Mouse (Mus musculus): Measurements from ENCODE around the gene Myo5c. TPM values are rescaled to one million over a fixed set of nuclear protein-coding genes. Genes with fewer than 3 reads are reported as not detected.

Myo5c gene
- polyA plus RNA-seq, 1 experiment from 2014 or later, result 27.8 TPM

DNA sequence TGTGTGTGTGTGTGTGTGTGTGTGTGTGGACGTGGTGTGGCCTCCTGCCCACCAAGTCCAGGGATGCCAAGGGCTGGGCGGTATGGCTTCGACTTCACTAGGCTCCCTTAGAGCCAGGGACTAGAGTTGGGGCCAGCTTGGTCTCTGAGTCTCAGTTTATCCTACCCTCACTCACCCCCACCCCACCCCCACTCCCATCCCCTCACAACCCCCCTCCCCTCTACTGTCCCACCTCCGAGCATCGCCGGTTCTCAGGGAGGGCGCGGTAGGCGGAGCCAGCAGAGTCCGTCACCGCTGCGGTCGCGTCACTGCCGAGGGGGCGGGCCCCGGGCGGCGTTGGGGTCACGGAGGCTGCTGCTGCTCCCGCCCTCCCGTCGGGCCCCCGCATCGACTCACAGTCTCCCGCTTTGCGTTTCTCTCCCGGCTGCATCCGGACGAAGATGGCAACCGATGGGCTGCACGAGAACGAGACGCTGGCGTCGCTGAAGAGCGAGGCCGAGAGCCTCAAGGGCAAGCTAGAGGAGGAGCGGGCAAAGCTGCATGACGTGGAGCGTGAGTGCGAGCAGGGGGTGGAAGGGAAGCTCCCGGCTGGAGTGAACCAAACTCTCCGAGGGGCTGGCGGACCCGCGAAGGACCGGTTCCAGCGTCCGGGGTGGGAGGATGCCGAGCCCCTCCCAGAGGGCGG lies 82.2 kb downstream of the Myo5c start:
- peak overlapping the region; percentile 33 for H3K9ac ChIP-seq
- H3K4me2 ChIP-seq, result peak overlapping the region; percentile 87
- peak; percentile 84 for ATAC-seq (ENCODE audit: borderline replicate concordance, extremely low read depth, low FRiP score, low TSS enrichment)
- peak overlapping the region; percentile 66 for H3K4me3 ChIP-seq
- whole genome bisulfite sequencing, result under 1% methylated on average over 52 of the region's 52 CpGs
- H3K27ac ChIP-seq, result peak overlapping the region; percentile 54
- peaks cover 9% of the 10 kb centered on the region for H3K4me1 ChIP-seq
- no peaks in the 10 kb centered on the region for H3K36me3 ChIP-seq
- H3K9me3 ChIP-seq, result no peaks in the 10 kb centered on the region
- no peaks in the 10 kb centered on the region for H3K27me3 ChIP-seq

- Histone ChIP-seq H3K4me1 (peaks cover 9% of the 10 kb centered on the region), H3K36me3 (no peaks in the 10 kb centered on the region), H3K27me3 (no peaks in the 10 kb centered on the region), H3K9me3 (no peaks in the 10 kb centered on the region), H3K27ac (peak overlapping the region; percentile 54), H3K4me3 (peak overlapping the region; percentile 66), H3K9ac (peak overlapping the region; percentile 33), H3K4me2 (peak overlapping the region; percentile 87)
- no peak for ATAC-seq (ENCODE audit: borderline replicate concordance, extremely low read depth, low FRiP score, low TSS enrichment)
- WGBS, result 5% methylated on average over 22 of the region's 22 CpGs
These were observed 82.8 kb downstream of the Myo5c start for GRCm38 (mm10) chr9:75314517-75315105.

DNA sequence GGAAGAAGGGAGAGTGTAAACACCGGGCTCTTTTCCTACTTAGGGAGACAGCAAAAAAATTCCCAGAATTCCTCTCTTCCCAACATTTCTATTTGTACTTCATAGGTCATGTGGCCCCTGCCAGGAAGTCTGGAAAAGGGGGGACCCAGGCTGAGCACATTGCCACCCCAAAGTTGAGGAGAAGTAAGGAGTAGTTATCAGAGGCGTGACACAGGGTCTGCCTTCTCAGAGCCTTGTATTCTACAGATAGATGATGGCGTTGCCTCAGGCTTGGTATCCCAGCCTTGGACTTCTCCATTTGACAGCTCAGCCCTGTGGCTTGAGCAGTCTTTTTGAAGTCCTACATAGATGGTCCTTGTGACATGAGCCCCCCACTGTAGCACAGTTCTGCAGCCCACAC lies 83.4 kb downstream of the Myo5c start:
- Histone ChIP-seq H3K4me2 (peak overlapping the region; percentile 87; the same call in 1 of the 2 replicates), H3K4me1 (peaks cover 9% of the 10 kb centered on the region), H3K9me3 (no peaks in the 10 kb centered on the region), H3K9ac (no peak overlapping the region), H3K27me3 (no peaks in the 10 kb centered on the region), H3K36me3 (no peaks in the 10 kb centered on the region), H3K27ac (no peak overlapping the region), H3K4me3 (no peak overlapping the region)
- 58% methylated on average over 3 of the region's 3 CpGs for WGBS
- no peak for ATAC-seq (ENCODE audit: borderline replicate concordance, extremely low read depth, low FRiP score, low TSS enrichment)

DNA sequence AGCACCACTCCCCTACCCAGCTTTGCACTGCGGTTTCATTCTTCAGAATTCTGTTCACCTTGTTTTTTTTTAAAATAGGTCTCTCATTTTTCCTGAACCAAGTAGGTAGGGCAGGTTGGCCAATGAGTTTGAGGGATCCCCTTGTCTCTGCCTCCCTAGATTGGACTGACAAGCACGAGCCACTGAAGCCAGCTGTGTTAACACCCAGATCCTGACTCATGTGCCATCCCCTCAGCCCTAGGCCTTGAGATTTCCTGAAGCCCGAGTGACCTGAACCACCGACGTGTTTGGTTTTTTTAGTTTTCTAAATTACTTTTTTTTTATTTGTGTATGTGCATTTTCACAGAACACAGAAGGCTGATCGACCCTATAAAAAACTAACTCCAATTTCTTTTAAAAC lies 85.0 kb downstream of the Myo5c start:
- no peak for ATAC-seq (ENCODE audit: borderline replicate concordance, extremely low read depth, low FRiP score, low TSS enrichment)

DNA sequence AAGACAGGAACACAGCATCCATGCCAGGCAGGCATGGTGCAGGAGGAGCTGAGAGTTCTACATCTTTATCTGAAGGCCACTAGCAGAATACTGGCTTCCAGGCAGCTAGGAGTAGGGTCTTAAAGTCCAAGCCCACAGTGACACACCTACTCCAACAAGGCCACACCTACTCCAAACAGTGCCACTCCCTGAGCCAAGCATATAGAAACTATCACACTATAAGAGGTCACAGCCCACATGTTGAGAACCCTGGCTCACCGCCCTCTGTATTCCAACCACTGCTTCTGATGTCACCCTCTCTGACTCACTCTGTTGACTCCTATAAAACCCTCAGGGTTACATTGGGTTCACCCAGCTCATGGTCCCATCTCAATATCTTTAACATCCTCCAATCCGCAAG lies 86.4 kb downstream of the Myo5c start:
- no peak overlapping the region for H3K27ac ChIP-seq
- H3K9ac ChIP-seq, result no peak overlapping the region
- no peak for ATAC-seq (ENCODE audit: borderline replicate concordance, extremely low read depth, low FRiP score, low TSS enrichment)
- H3K9me3 ChIP-seq, result no peaks in the 10 kb centered on the region
- no peak overlapping the region for H3K4me3 ChIP-seq
- peaks cover 9% of the 10 kb centered on the region for H3K4me1 ChIP-seq
- H3K27me3 ChIP-seq, result no peaks in the 10 kb centered on the region
- no peaks in the 10 kb centered on the region for H3K36me3 ChIP-seq
- WGBS, result 93% methylated on average over 2 of the region's 2 CpGs
- no peak overlapping the region for H3K4me2 ChIP-seq

More for the DNA sequence above, 85.0 kb downstream of the Myo5c start:
- H3K4me2 ChIP-seq, result no peak overlapping the region
- H3K4me1 ChIP-seq, result peaks cover 9% of the 10 kb centered on the region
- H3K36me3 ChIP-seq, result no peaks in the 10 kb centered on the region
- H3K27ac ChIP-seq, result no peak overlapping the region
- no peak overlapping the region for H3K9ac ChIP-seq
- 76% methylated on average over 6 of the region's 6 CpGs for WGBS
- no peaks in the 10 kb centered on the region for H3K27me3 ChIP-seq
- no peaks in the 10 kb centered on the region for H3K9me3 ChIP-seq
- no peak overlapping the region for H3K4me3 ChIP-seq

GRCm38 (mm10) chr9:75319365-75319764 lies 87.5 kb downstream of the Myo5c start:
- peaks cover 9% of the 10 kb centered on the region for H3K4me1 ChIP-seq
- H3K27ac ChIP-seq, result no peak overlapping the region
- 76% methylated on average over 3 of the region's 3 CpGs for WGBS
- no peaks in the 10 kb centered on the region for H3K36me3 ChIP-seq
- no peak overlapping the region for H3K4me3 ChIP-seq
- no peak overlapping the region for H3K4me2 ChIP-seq
- no peaks in the 10 kb centered on the region for H3K9me3 ChIP-seq
- H3K27me3 ChIP-seq, result no peaks in the 10 kb centered on the region
- no peak for ATAC-seq (ENCODE audit: borderline replicate concordance, extremely low read depth, low FRiP score, low TSS enrichment)
- H3K9ac ChIP-seq, result no peak overlapping the region

DNA sequence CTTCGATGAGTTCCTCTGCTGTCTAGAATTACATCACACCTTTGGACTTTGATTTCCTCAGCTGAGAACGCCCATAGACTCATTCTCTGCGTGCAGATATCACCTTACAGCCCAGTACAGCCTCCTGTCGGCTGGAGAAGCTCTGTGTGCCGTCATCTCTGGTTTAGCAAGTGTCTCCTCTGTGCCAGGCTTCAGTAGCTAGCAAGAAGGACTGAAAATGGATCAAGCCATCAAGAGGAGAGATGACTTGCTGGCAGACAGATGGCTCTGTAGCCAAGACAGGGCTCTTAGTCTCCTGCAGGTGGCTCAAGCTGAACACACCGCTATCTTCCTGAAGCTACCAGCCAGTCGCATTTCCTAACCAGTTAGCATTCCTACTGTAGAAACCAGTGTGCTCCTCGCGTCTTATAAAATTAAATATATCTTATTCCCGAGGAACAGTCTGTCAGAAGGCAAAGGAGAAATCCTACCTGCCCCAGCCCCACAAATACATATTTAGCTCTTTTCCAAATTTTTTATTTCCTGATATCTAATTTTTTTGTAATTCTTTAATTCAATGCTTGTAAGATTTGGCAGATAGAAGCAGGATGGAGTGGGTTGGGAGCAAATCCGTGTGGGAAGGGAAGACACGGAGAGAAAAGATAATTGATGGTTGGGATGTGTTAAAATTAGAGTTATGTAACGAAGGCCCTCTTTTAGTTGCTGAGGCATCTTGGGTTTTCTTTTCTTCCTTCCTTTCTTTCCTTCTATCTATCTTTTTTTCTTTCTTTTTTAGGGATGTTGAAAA lies 90.5 kb downstream of the Myo5c start:
- no peak overlapping the region for H3K9ac ChIP-seq

GRCm38 (mm10) chr9:75328047-75328446 lies 96.2 kb downstream of the Myo5c start:
- 90% methylated on average over 3 of the region's 3 CpGs for WGBS
- H3K9ac ChIP-seq, result no peak overlapping the region
- H3K4me3 ChIP-seq, result no peak overlapping the region
- H3K4me2 ChIP-seq, result no peak overlapping the region
- H3K27ac ChIP-seq, result no peak overlapping the region
- H3K4me1 ChIP-seq, result no peaks in the 10 kb centered on the region
- ATAC-seq (ENCODE audit: borderline replicate concordance, extremely low read depth, low FRiP score, low TSS enrichment), result no peak
- no peaks in the 10 kb centered on the region for H3K27me3 ChIP-seq
- H3K36me3 ChIP-seq, result peaks cover 6% of the 10 kb centered on the region; the same call in 1 of the 2 replicates
- H3K9me3 ChIP-seq, result no peaks in the 10 kb centered on the region

More for the DNA sequence above, 90.5 kb downstream of the Myo5c start:
- no peak for ATAC-seq (ENCODE audit: borderline replicate concordance, extremely low read depth, low FRiP score, low TSS enrichment)
- Histone ChIP-seq H3K4me3 (no peak overlapping the region), H3K9me3 (no peaks in the 10 kb centered on the region), H3K36me3 (no peaks in the 10 kb centered on the region; the same call in 1 of the 2 replicates), H3K27ac (no peak overlapping the region), H3K4me2 (no peak overlapping the region), H3K27me3 (no peaks in the 10 kb centered on the region), H3K4me1 (no peaks in the 10 kb centered on the region)
- 65% methylated on average over 13 of the region's 13 CpGs for WGBS

GRCm38 (mm10) chr9:75330821-75331220 lies 99.0 kb downstream of the Myo5c start:
- Histone ChIP-seq H3K9me3 (no peaks in the 10 kb centered on the region), H3K36me3 (peaks cover 13% of the 10 kb centered on the region), H3K4me3 (no peak overlapping the region), H3K27ac (no peak overlapping the region), H3K9ac (no peak overlapping the region), H3K27me3 (no peaks in the 10 kb centered on the region), H3K4me1 (no peaks in the 10 kb centered on the region), H3K4me2 (no peak overlapping the region)
- ATAC-seq (ENCODE audit: borderline replicate concordance, extremely low read depth, low FRiP score, low TSS enrichment), result no peak
- 89% methylated on average over 8 of the region's 8 CpGs for WGBS

- Histone ChIP-seq H3K4me1 (no peaks in the 10 kb centered on the region), H3K27me3 (no peaks in the 10 kb centered on the region), H3K36me3 (peaks cover 27% of the 10 kb centered on the region), H3K9ac (no peak overlapping the region), H3K4me2 (no peak overlapping the region), H3K4me3 (no peak overlapping the region), H3K27ac (no peak overlapping the region), H3K9me3 (no peaks in the 10 kb centered on the region)
- WGBS, result 68% methylated on average over 4 of the region's 4 CpGs
- no peak for ATAC-seq (ENCODE audit: borderline replicate concordance, extremely low read depth, low FRiP score, low TSS enrichment)
These were observed 102.6 kb downstream of the Myo5c start for GRCm38 (mm10) chr9:75334440-75334839.

- no peak for ATAC-seq (ENCODE audit: borderline replicate concordance, extremely low read depth, low FRiP score, low TSS enrichment)
- WGBS, result 91% methylated on average over 6 of the region's 6 CpGs
- H3K9ac ChIP-seq, result no peak overlapping the region
- H3K9me3 ChIP-seq, result no peaks in the 10 kb centered on the region
- H3K4me1 ChIP-seq, result no peaks in the 10 kb centered on the region
- peaks cover 24% of the 10 kb centered on the region for H3K36me3 ChIP-seq
- H3K27ac ChIP-seq, result no peak overlapping the region
- H3K4me3 ChIP-seq, result no peak overlapping the region
- H3K4me2 ChIP-seq, result no peak overlapping the region
- no peaks in the 10 kb centered on the region for H3K27me3 ChIP-seq
These were observed 106.2 kb downstream of the Myo5c start for GRCm38 (mm10) chr9:75338016-75338415.

DNA sequence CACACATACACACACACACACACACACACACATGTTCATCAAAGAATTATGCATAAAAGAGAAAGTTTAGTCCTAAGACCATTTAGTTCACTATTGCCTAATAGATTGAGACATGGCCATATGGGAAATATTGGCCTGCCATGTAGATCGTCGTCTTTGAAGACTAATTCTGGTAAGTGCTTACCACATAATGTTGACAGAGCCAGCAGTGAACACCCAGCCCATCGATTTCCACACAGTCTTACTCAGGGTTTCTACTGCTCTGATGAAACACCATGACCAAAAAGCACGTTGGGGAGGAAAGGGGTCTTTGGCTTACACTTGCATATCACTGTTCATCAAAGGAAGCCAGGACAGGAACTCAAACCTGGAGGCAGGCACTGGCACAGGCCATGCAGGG lies 110.6 kb downstream of the Myo5c start:
- ATAC-seq (ENCODE audit: borderline replicate concordance, extremely low read depth, low FRiP score, low TSS enrichment), result no peak
- H3K36me3 ChIP-seq, result peaks cover 10% of the 10 kb centered on the region; the same call in 1 of the 2 replicates
- WGBS, result 82% methylated on average over 4 of the region's 4 CpGs

More for the DNA sequence above, 110.6 kb downstream of the Myo5c start:
- H3K9me3 ChIP-seq, result no peaks in the 10 kb centered on the region
- no peak overlapping the region for H3K4me3 ChIP-seq
- H3K4me1 ChIP-seq, result no peaks in the 10 kb centered on the region
- H3K9ac ChIP-seq, result no peak overlapping the region
- H3K27ac ChIP-seq, result no peak overlapping the region
- no peak overlapping the region for H3K4me2 ChIP-seq
- no peaks in the 10 kb centered on the region for H3K27me3 ChIP-seq
